Mouse (Mus musculus): ENCODE measurements around the gene Nxnl2.
"Not testable (repeated sequence)": the region's sequence is repeated elsewhere in the genome, so short reads cannot be mapped to it uniquely, and the experiment has no call there.

The Nxnl2 gene

DNA sequence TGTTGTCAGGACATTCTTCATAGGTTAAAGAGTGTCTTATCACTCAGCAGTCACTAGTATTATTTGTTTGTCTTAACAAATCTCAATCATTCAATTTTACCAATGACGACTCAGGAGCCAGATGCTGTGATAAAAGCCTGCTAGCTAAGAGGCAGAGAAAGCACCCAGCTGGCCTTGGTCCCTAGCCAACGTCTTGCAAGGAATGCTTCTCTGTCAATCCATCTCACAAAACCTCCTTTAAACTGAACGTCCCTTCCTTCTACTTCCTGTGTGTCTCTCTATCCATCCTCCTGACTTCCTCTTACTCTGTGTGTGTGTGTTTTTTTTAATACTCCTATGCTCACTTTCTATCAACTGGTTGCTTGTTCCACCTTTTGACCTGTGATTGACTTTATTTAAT is 8.5 kb downstream of the Nxnl2 start:
- DNase-seq = peak; percentile 38

DNA sequence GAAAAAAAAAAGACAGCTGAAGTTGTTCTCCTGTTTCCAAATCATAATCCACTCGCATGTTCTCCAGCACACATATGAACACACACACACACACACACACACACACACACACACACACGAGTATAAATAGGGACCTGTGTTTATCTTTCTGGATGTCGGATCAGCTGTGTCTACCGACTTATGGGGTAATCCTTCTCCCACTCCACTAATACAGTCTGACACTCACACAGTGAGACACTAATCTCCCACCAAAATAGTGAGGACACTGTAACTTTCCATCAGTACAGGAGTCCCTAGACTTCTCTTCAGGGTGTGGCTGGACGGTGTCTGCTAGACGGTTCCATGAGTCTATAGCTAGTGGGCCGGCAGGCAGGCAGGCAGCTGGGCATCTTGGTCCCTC is 11.4 kb downstream of the Nxnl2 start:
- DNase-seq = no peak

DNA sequence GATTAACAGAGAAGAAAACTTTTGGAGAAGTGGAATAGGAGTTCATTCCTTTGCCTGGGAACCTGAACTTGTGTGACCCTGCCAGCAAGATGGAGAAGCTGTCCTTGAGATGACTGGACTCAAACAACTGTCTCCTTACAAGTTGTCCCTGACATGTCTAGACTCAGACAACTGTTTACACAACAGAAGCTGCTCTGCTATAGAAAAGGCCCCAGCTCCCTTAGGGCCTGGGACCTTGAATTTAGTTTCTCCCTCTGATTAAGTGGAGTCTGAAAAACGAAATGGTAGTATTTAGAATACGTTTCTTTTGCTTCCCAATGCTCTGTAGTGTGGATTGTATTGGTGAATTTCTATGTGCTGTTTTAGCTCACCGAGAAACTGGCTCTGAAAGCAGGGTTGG is 14.1 kb downstream of the Nxnl2 start:
- no peak for DNase-seq

DNA sequence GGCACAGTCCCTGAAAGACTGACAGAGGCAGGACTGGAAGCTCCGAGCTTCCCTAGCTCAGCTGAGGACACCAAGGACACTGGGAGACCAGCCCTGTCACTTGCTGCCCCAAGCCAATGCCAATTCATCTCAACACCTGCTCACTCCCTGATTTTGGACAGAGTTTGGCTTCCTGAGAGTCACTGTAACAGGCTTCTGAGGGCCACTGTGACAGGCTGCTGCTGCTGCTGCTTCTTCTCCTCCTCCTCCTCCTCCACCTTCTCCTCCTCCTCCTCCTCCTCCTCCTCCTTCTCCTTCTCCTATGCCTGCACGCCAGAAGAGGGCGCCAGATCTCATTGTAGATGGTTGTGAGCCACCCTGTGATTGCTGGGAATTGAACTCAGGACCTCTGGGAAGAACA is 19.5 kb downstream of the Nxnl2 start:
- DNase-seq = no peak

DNA sequence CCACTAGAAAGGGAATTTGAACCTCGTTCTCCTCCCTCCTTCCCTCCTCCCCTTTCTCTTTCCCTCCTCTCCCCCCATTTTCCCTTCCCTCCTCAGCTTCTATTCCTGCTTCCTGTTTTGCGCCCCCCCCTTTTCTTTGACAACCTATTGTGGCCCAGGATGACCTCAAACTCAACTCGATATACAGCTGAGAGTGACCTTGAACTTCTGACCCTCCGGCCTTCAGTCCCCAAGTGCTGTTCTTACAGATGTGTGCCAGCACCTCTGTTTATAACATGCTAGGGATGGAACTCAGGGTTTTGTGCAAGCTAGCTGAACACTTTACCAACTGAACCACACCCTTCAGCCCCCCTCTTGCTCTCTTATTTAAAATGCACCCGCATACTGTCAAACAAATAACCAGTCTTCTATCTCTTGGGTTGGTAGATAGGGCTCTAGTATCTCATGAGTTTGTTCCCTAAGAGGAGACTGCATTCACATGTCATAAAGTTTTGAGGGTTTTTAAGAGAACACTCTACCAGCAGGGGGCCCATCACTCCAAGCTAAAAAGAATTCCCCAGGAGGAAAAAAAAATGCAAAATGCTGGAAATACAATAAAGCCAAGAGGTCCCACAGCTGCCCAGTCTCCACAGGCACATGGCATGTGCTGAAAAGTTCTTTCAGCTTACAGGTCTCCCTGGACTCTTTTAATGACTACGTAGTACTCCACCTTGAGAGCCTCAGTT is 20.8 kb downstream of the Nxnl2 start:
- peak; percentile 70 for DNase-seq

DNA sequence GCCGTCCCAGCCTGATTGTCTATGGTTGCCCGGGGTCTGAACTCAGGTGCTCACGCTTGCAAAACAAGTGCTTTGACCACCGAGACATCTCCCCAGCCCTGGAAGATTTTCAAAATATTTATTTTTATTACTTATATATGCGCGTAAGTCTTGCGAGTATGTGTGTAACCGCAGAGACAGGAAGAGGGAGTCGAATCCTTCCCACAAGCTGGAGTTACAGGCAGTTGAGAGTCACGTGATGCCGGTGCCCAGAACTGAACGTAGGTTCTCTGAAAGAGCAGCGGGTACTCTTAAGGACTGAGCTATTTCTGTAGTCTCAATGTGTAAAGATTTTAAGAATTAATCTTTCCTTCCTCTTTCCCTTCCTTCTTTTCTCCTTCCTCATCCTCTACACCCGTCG is 23.1 kb downstream of the Nxnl2 start:
- no peak for DNase-seq

DNA sequence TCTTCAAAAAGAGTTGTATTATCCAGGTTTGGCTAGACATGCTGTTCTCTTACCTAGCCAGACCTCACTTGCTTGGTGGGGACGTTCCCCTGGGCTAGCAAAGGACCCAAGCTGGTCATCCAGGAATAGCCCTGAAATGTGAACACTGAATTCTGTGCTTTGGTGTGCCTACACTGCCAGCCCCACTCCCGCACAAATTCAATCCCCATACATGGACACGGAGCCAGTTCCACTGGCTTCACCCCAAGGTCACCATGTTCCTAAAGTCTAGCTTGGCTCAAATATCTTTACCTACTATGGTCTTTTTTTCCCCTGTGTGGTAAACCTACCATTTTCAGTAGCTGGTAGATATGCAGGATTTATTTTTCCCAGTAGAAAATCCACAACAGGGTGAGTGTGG is 26.9 kb downstream of the Nxnl2 start:
- DNase-seq = no peak

DNA sequence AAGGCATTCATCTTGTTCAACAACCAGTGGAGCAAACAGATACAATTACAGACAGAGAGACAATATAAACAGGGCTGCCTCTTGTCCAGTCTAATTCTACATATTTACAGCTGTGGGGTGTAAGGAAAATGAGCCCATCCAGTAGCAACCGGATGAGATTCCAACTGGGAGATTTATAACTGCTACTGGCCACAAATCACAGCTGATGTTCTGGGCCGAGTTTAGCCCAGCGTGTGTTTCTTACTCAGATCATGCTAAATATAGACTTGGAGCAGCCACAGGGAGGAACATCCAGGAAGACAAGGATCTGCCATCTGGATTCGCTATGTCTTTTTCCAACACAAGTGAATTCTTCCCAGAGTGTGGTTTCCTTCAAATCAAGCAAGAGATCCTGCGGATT is 27.4 kb downstream of the Nxnl2 start:
- DNase-seq = peak; percentile 42

DNA sequence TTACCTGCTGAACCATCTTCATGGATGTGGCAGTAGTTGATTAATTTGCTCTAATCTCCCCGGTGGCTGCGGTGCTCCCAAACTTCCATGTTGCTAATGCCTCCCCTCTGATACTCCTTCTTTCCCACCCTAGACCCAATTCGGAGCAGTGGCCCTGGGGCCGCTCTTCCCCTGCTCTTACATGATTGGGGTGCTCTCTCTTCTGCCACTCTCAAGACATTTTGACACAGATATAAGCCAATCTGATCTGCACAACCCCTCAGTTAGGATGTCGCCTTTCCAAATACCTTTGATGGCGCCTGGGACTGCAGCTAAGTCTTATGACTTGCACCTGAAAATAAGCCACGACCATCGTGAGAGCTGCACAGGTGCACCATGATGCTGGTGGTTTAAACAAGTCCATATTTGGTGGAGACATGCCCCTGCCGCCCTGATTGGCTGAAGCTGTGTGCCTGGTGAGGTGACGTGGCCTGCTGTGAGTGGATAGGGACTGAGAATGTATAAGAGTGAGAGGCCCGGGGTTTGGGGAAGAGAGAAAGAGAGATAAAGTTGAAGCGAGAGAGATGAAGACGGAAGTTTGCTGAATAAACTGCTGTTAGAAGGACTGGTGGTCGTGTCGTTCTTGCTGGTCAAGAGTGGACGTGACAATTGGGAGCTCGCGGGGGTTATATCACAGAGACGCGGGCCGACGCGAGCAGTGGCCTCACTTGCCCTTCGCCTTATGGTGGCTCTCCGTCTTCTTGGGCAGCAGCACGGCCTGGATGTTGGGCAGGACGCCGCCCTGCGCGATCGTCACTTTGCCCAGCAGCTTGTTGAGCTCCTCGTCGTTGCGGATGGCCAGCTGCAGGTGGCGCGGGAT is 31.4 kb downstream of the Nxnl2 start:
- DNase-seq = not testable (repeated sequence)

DNA sequence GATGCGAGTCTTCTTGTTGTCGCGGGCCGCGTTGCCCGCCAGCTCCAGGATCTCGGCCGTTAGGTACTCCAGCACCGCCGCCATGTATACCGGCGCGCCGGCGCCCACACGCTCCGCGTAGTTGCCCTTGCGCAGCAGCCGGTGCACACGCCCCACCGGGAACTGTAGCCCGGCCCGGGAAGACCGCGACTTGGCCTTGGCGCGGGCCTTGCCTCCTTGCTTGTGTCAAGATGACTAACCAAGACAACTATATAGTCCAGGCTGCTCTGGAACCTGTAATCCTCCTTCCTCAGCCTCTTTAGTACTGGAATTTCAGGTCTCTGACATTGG is 32.0 kb downstream of the Nxnl2 start:
- peak; percentile 41 for DNase-seq

DNA sequence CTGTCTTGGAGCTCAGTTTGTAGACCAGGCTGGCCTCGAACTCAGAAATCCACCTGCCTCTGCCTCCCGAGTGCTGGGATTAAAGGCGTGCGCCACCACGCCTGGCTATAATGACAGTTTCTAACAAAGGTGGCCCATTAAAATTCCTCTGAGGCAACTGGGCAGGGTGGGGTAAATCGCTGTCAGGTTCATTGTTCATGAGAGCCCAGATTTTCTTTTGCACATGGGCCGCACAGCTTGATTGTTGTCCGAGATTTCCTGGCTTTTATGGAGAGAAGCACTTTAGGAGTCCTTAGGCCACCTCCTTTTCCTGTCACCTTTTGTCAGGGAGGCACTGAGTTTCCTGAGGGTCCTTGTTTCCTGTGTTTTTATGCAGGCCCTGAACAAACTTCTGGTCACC is 32.6 kb downstream of the Nxnl2 start:
- DNase-seq = no peak

DNA sequence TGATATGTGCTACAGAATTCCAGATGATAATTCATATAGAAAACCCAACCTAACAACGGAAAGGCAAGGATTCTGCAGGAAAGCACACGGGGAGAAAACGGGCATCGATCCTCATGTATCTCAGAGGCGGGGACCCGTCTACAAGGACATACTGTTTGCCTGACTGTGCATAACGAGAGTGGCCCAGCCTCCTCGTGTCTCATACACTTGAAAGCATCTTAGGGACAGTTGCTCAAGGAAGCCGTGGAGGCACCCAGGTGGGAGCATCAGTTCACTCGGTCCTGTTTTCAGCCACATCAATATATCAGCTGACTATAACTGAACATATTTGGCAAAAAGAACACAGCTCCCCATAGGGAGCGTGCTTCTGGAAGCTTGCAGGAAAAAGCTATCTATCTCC is 33.3 kb downstream of the Nxnl2 start:
- not testable (repeated sequence) for DNase-seq

DNA sequence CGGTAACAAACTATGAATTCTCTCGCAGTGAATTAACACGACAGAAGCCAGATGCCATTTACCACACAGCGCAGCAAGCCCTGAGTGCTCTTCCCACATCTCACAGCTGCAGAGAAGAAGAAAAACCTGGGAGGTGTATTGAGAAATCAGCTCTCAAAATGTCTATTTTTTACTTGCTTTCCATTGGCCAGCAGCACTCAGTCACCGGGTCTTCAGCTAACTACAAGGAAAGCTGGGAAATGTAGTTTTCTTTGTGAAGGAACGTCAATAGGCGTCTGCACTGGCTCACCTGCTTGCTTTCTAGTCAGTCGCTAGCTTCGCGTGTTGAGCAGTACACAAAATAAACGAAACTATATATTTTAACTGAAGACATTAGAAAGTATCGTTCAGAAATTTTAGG is 37.1 kb downstream of the Nxnl2 start:
- DNase-seq = peak; percentile 19

DNA sequence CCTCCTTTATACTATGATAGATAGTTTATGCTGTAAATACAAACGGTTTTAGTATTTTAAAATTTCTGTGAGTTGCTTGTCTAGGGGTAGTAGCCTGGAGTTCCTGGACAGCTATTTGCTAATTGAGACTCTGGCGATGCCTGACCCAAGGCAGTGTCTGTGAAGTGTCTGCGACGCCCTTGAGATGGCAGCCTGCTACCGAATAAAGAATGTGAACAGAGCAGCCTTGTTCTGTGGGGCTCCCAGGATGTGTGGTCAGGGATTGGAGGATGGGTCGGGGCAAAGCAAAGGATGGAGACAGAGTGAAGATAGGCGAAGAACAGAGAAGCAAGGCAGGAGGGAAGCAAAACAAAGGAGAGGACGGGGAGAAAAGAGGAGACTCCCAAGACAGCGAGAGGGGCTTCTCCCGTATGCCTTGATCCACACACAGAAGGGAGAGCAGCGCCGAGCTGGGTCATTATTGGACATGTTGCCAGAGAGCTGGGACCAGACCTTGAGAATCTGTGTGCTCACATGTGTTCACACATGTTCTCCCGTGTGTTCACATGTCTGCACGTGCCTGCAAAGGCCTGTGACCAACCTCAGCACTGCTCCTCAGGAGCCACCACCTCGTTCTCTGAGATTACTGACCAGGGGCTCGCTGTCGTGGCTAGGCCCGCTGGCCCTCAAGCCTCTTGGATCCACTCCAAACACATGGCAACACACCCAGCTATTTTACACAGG is 37.7 kb downstream of the Nxnl2 start:
- DNase-seq = peak; percentile 42

DNA sequence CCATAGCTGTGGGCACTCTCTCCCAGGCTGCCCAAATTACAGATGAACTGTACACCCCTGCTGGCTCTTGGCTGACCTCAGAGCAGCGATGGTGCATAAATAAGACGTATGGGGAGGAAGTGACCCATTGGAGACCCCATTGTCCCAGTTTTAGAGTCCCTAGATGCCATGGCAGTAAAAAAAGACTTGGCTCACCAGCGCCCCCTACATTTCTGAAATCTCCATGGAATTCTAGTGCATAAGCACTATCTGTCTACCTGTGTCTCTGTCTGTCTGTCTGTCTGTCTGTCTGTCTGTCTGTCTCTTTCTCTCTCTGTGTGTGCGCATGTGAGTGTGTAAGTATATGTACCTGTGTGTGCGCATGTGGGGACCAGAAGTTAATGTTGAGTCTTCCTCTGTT is 39.8 kb downstream of the Nxnl2 start:
- no peak for DNase-seq

DNA sequence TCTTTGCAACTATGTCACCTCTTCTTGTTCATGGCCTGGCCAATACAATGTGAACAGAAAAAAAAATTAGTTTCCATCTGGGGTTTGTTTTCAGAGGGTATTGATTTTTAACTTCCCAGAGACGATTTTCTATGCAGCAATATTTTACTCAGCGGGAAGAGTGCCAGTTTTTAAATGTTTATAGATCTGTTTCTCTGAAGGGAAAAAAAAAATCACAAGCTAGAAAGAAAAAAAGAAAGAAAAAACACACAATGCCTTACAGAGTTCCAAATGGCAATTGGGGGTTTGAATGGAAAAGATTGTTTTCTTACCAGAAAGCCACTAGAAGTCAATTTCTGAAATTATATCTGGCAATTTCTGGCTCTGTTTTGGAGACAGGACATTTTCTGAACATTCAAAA is 43.9 kb downstream of the Nxnl2 start:
- DNase-seq = no peak

DNA sequence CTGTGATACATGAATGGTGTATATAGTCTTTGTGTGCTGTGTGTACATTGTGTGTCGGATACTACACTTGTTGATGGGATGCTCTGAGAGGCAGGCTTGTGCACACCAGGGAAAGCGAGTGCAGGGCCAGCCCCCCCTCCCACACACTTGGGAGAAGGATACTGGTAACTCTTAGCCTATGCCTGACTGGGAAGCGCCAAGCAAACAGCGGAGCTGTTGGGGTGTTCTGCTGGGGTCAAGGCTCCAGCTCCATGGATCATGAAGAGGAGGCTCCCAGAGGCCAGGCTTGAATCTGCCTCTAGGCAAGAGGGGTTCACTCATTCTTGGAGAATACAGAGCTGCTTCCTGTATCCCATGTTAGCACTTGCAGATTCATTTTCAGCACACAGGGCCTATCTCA is 50.1 kb downstream of the Nxnl2 start:
- no peak for DNase-seq

DNA sequence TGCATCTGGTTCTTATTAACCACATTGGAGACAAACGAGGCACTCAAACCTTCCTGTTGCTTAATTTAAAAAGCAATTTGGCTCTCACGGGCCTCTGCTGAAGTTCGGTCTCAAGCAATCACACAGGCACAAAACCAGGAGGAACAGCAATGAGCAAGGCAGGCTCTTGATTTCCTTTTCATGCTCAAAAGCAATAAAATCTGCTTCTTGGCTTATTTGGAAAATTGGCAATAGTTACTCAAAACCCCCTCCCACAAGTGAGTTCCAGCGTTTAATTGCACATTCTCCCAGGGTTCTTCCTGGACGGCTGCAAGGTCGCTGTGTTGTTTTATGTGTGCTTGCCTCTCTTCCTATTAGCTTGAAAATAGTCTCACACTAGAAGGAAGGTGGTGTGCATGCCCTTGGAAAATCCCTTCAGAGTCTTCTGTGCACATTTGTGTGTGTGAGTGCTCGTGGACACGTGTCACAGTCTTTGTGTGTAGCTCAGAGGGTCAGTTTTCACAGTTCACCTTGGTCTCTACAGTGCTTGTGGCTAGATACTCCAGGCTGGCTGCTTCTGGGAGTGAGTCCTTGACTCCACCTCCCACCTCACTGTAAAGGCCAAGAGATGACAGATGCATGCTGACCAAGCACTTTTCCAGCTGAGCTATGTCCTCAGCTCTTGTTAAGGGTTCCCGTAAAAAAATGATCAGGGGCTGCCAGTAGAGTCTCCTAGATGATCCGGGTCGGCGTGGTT is 50.8 kb downstream of the Nxnl2 start:
- no peak for DNase-seq

Measured in lung, postnatal 36 days (tissue).